Mouse (Mus musculus): ENCODE measurements at regions not wholly inside any gene's neighbourhood (a gene's known extent, or its start where the extent isn't known, plus 50 kb on each side); places are given as distances from the start of the nearest gene placed in this dataset.

DNA sequence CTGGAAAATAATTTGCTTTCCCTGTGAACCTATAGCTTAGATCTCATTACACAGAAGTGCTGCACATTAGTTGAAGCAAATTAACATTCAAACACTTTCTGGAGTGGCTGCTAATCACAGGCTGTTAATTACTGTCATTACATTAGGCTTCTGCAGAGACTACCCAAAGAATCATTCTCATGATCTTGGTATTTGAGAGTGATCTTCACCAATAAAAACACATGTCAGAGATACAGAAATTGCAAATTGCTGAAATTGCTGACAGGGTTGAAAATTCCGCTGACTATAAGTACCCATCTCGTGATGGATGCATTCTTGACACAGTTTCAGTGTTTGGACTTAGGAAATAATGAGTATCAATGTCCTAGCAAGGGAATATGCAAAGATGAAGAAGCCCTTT, 185.7 kb upstream of the Atp5g3 start:
- no peak for DNase-seq

DNA sequence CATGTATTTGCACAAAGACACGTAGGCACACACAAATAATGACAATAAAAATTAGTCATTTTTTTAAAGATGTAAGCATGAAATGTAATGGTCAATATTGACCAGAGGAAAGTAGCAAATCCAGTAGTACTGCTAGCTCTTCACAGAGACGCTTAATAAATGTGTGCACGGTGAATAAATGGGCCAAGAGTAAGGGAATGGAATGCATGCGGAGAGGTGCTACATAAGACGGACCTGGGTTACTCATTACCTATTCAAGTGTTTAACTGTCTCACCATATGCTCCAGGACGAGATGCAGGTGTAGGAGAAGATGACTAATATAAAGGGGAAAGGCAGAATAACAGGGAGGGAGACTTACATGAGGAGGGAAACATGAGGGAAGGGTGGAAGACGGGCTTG, 182.4 kb upstream of the Atp5g3 start:
- DNase-seq, result no peak

DNA sequence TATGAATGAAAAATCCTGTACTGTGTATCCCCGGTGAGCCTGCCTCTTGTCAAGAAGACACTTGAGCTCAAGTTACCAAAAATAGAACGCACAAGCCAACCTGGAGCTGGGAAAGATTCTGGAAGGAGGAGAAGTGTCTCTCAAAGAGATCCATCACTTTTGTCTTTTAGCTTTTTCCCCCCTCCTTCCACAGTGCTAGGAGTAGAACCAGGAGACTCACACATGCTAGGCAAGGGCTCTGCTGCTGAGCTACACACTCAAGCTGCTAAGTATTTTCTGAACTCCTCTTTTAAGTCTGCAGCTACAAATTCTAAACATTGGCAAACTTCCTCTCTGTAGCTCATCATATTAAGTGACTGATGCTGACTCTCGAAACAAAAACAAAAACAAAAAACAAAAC, 176.2 kb upstream of the Atp5g3 start:
- no peak for DNase-seq

DNA sequence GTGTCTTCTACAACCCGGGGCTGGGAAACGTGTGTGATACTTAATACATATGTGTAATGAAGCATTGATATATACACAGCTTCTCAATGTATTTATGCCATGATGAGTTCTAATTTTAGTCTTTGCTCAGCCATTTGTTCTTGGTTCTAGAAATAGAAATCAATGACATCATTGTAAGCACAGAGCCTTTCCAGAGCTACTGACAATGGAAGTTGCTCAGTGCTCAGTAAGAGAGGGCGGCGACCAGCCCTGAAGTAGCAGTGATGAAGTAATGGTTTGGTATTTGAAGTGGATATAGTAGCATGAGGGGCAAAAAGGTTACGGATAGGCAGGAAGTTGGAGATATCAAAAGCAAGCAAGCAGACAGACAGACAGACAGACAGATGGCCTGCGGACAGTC, 173.8 kb upstream of the Atp5g3 start:
- no peak for DNase-seq

DNA sequence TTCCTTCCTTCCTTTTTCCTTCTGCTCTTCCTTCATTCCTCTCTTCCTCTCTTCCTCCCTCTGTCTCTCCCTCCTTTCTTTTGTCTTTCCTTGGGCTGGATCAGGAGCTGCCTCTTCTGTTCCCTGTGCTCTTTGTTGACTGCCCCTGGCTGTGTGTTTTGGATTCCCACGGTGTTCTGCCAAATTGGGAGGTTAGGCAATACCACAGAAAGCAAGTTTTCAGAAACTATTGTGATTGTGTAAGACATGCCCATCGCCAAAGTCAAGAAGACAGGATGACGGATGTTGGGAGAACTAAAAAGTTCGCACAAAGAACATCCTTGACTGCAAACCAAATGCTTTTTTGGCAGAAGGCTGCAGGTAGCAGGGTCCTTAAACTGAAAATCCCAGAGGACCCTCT, 165.6 kb upstream of the Atp5g3 start:
- no peak for DNase-seq

DNA sequence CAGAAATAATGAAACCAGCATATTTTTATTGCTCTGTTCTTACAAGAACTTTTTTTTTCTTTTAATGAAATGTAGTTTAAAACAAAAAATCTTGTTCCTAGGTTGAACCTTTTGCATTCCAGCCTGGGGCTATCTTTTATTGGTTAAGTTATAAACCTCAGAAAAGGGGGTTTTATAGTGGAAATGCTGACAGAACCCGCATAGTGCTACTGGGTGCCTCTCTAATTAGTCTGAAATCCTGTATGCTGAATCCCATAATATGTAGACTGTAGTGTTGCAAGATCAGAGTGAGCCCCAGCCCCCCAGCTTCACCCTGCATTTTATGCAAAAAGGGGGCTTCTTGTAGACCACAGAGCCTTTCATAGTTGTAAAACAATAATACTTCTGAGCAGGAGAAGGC, 164.4 kb upstream of the Atp5g3 start:
- DNase-seq, result no peak

DNA sequence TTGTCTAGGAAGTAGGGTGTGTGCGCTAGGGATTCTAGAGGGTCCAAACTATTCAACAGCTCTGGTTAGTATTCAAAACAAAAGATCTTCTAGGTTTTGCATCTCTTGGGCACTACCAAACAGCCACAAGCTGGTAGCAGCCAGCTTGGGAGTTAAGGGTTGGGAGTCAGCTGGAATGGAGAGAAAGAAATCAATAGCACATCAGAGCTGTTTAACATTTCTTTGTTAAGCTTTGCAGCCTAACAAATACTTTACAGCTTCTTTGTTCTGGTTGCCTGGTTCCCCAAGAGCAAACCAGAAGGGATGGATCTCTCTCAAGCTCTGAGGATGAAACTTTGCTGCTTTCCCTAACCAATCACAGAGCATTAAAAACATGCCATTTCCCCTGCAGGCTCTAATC, 162.3 kb upstream of the Atp5g3 start:
- no peak for DNase-seq

DNA sequence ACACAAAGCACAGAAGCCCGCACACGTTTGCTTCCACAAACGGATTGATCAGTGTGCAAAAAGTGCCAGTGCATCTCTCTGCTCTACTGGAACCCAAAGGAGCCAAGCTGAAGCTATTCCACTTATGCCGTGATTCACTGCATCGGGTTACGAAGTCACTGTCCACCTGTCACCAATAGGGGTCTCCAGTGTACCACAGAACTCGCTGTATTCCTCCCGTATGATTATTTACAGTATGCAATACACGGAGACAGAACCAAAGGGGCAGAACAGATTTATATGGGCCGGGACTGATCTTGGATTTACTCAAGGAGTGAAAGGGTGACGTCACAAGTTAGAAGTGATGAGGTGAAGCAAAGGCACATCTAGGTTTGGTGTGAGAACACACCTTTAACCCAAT, 155.5 kb upstream of the Atp5g3 start:
- peak; percentile 68 for DNase-seq

DNA sequence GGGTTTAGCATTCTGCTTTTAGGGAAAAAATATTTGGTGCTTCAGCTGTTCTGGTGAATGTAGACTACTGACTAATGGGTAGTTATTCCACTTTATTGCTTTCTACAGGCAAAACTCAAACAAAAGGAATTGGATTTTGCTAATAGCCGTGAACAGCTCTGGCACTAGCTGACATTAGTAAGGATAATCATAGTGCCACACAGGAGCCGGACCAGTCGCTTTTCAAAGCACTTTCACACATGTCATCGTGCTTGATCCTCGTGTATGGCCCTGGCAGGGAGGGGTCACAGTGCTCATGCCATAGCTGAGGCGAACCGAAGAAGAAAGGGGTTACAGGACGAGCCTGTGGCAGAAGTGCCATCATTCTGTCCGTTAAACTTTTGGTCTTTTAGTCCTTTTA, 153.2 kb upstream of the Atp5g3 start:
- DNase-seq, result no peak

DNA sequence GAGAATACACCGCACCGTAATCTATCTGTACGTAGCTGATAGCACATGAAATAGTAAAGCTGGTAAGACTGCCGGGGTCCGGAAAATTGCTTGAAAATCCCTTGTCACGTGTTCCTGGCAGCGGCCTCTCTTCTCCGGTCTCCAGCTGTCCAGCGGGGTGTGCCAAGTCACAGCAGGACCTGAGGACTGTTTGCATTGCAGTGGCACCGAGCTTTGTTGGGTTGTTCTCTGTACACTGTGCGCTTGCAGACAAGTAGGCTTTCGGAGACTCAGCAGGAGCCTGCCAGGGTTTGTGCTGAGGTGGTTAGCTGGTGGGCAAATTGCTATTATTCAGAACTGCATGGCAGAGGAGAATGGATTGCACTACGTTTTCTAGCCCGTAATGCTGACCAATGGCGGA, 152.7 kb upstream of the Atp5g3 start:
- no peak for DNase-seq

DNA sequence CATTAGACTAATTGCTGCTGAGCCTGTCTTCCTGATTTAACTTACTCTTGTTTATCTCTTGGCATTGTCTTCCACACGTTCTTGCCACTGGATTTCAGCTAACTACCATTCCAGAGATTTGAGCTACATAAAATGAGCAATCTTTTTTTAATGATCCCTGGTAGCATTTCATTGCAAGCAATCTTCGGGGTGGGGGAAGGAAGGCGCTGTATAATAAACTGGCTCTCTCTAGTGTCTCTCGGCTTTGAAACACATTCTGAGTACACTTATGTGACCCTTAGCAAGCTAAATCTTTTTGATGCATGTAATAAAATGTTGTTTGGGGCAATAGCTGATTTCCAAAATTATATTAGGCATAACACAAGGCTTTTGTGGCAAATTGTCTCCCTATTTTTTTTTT, 152.2 kb upstream of the Atp5g3 start:
- DNase-seq, result no peak

DNA sequence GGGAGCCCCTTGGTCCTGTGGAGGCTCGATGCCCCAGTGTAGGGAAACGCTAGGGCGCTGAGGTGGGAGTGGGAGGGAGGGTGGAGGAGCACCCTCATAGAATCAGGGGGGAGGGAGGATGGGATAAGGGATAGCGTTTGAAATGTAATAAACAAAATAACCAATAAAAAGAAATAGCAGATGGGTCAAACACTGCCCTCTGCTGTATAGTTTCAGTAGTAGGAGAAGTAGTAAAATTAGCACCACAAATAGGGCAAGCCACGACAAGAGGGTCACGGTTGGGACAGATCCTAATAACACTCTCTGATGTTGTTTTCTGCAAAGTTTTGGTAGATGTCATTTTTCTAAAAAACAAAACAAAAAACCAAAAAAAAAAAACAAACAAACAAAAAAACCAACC, 131.3 kb upstream of the Atp5g3 start:
- no peak for DNase-seq

DNA sequence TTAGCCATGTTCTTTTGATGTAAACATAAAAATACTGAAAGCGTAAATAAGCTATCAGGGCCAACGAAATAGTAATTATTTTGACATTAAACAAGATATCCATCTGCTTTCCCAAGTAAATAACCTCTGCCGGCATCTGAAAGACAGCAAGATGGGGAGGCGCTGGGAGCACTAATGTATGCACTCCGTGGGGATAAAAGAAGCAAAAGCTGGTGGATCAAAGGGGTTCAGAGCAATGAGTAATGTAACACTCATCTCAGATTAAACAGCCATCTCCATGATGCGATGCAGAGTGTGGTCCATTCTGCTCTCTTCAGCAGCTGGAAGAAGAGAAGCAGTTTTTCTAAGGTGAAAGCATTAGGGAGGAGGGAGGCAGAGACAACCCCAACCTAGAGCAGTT, 128.5 kb upstream of the Atp5g3 start:
- no peak for DNase-seq

DNA sequence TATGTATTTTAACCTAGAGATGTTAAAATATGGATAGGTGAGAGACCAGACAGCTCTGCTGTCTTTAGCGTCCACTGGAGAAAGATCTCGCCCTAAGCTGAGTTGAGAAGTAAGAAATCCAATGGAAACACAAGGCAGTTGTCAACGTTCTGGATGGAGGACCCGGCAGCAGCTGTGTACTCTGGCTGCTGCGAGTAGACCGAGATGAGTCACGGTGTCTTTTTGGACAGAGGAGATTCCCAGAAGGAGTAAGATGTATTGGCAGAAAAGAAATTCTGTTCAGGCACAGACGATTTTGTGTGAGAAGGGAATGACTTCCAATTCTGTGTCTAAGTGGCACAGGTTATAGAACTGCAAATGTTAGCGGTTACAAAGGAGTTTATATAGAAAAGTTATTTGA, 124.9 kb upstream of the Atp5g3 start:
- DNase-seq, result no peak

DNA sequence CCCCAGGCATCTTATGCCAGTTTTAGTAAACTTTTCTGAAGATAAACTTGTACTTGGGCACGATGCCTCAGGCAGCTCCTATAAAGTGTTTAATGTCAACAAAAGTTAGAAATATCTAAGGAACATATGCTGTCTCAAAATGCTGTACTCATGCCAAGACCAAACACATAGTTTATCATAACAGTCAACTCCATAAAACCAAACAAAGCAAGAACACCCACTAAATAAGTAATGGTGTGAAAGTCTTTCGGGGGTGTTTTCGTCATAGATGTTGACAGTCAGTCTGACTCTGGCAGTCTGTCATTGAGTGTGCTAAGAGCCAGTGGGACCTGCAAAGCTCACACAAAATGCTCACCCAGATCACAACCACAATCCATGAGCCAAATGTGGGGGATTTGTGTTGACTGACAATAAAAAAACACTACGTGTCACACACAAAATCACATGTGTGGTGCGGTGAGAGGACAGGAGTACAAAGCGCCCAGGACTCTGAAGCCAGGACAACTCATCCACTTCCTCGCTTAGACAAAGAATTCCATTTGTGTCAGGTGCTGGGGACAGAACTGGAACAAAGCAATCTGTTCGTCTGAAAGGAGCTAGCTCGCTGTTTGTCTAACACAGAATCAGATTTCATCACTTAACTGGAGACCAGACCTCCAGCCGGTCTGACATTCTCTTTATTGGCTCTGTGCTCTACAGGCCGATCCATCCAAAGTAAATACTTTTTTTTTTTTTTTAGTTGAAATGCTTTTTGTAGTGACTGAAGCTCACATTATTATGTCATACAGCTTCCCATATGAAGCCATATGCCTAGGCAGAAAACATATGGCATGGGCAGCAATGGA, 121.3 kb upstream of the Atp5g3 start:
- no peak for DNase-seq

DNA sequence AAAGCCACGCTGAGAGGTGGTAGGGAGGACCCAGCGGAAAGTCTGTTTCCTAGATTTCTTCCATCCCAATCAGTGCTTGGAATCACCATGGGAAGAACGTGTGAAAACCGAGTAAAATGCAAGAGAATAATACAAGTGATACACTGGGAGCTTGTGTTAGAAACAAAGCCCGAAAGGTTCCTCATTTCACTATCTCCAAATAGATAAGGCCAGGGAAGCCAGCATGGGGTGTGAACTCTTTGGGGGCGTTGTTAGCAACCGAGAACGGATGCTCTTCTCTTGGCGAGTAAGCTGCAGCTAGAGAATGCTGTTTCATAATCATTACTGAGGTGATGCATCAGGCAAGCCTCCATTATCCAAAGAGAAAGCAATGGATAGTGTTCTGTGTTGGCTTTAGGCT, 118.8 kb upstream of the Atp5g3 start:
- no peak for DNase-seq

DNA sequence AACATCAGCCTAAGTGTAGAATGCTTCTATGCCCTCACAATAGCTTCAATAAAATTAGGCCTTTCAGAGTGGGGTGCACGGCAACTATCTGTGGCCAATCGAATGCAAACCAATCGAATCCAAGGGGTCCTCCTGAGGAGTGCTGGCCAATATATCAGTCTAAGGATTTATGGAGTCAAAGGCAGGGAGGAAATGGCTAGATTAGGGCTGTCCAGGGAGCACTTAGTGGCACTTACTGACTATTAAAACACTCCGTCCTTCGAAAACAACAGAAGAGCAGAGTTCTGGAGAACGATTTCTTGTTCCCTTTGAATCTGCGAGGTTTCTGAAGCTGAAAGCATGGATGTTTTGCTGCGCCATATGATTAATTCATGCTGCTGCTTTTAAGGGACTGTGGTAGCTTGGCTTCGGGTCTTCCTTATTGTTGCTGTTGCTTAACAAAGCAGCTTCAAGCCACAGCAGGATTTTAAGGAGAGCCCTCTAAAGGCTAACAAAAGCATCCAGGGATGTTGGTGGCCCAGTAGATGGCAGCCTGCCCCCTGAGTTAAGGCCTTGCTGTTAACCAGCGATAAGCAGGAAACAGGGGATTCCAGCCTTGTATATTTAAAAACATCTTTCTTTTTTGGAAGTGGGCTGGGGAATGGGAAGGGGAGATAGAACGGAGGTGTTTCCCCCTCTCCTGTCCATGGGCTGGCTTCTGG, 116.4 kb upstream of the Atp5g3 start:
- DNase-seq, result peak; percentile 30

DNA sequence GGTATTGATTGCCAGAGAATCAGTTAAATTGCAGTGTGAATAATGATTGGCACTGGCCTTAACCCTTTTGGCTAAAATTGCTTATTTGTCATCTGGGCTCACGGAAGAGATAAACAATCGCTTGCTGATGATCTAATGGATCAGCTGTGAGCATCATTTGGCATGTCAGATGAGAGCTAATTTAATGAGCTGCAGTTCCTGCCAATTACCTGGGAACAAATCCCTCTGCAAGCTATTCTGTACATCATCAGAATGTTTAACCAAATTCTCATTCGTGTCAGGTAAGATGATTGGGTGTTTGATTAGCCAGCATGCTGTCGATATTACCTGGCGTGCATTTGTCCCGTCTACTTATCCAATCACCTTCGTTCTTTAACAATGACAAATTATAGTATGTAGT, 104.0 kb upstream of the Atp5g3 start:
- DNase-seq, result no peak

DNA sequence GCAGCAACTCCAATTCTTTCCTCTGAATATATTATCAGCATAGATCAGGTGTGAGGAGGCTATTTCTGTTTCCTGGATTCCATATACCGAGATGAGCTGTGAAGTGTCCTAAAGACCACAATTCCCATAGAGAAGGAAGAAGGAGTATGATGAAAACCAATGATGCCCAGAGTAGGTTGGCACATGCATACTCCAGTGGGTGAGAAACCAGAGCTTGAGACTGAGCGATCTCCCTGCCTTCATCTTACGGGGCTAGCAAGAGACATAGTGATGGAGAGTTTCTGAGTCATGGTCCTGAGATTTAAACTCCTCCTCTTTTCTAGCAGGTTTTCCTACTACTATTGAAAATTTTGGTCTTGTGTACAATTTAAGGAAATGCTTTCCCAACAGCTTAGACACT, 103.1 kb upstream of the Atp5g3 start:
- no peak for DNase-seq

DNA sequence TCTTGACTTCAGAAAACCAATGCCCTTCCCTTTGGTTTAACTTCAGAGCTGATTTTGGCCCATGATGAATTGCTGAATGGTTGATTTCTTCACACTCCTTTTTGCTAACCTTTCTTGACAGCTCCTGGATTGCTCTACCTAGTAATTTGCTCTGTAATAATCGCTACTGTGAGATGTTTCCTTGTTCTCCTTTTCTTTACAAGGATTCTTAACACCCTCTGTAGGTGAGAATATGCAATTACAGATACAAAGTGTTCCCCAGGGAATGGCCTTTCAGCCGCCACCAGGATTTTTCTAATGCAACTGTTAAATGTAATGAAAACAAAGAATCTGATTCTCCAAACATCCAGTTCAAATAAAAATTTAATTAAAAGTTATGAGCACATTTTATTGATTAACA, 87.4 kb upstream of the Atp5g3 start:
- DNase-seq, result no peak

DNA sequence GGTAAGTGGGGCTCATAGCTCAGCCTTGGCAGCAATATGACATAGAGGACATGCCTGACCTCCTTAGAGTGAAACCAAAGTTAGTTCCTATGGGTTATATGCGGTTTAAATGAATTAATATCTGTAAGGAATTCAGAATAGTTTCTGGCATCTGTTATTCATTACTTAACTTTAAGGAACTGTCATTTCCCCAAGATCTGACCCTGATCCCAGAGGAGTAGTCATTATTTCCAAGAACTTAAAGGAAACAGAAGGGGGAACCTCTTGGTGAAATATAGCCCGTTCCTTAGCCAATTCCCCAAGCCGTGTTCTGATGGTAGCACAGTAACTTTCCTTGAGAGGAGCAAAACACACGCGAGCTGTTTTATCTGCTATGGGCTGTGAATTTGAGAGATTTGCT, 85.9 kb upstream of the Atp5g3 start:
- DNase-seq, result no peak

DNA sequence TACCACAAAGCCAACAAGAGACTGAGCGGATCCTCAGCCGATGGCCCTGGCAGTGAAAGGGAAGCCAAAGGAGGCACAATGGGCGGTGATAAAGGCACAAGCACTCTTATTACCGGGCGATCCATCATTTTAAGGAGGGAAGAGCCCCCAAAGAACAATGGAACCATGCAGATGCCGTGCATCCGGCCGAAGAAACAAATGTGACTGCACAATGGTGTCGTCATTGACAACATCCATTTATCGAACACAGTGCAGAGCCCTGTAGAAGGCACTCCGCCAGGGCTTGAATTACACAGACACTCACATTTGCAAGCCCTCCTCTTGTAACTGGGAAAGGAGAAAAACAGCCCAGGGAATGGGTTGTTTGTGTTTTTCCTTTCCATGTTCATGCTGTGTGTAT, 80.7 kb upstream of the Atp5g3 start:
- DNase-seq, result no peak

DNA sequence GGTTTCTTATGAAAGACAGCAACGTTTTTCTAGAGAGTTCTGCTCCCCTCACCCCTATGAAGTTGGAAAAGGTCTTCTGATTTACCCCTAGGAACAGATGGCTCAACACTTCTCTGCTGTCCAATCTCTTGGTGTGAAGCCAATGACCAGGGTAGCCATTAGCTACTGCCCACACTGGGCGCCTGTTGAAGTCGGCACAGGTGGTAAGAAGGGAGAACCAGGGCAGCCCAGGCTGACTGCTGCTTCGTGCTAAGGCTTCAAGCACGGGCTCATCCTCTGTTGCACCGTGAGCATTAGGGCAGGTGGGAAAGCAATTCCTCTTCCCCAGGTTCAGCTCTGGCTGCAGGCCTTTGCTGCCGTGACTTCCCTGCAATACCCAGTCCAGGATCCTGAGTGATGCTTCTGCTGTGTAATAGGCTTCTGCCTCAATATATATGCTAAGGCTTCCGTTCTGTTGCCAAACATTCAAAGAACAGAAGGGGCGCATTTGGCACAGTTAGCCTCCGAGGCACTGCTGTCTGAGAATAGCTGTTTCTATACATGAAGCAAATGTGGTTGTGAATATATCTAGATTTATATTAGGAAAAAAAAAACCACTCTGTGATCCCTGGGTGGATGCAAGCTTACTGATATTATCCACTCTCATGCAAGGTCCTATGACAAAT, 76.4 kb upstream of the Atp5g3 start:
- DNase-seq, result no peak

DNA sequence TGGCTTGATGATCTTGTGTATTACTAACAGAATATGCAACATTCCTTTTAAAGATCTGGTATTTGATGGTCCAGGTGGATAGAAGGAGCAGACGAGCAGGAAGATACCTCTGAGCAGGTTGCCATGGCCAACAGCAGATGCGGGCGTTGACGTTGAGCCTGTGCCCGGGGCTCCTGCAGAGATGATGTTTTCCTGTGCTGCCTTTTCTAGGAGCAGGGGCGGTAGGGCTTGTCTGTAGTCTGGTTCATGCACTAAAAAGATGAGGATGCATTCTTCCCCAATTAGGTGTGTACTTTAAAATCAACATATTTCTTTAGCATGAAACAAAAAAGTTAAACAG, 74.8 kb upstream of the Atp5g3 start:
- DNase-seq, result no peak

Data from lung, postnatal 14 days (tissue).